Mouse (Mus musculus) Muller cell, postnatal 12 days (primary cell): ENCODE measurements around the gene Ppp2r5d.

Experiments
- DNase-seq: peaks from one replicate; pipeline ENCODE4 v3.0.0-alpha.2; 2015; ENCODE audit errors: inconsistent ontology term

Ppp2r5d gene

DNA sequence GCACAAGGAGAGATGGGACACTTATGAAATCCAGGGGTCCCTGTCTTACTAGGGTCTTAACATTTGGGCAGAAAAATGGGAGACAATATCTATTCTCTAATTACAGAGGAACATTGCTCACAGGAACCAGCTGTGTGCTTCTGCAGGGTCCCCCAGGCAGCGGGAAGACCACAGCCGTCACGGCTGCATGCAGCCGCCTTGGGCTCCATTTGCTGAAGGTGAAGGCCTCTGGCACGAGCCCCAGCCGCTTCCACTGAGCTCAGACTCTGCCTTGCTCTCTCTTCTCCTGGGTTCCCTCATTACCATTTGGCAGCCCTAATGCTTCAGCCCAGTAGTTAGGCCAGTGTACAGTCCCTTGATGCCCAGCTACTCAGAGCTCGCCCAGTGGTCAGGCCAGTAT is 16.2 kb upstream of the Ppp2r5d start:
- DNase-seq: no peak

DNA sequence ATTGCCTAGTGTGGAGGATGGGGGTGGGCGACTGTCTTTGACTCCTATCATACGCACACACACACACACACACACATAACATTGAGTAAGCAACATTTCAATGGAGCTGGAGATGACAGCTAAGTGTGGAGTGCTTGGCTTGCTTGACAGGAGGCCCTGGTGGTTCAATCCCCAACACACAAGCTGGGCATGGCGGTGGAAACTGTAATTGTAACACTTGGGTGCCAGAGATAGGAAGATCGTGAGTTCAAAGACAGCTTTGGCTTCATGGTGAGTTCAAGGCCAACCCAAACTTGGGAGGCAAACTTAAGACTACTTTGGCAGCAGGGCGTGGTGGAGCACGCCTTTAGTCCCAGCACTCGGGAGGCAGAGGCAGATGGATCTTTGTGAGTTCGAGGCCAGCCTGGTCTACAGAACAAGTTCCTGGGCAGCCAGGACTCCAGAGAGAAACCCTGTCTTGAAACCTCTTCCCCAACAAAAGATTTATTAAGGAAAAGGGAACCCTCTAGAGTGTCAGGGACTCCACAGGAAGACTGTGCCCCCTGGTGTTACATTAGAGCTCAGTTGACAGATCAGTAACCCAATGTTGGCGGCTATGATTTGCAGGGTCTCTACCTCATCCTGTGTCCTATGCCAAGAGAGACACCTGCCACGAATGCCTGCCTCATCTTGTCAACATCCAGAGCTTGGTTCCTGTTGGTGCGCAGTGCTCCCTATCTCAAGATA is 10.0 kb upstream of the Ppp2r5d start:
- no peak for DNase-seq

DNA sequence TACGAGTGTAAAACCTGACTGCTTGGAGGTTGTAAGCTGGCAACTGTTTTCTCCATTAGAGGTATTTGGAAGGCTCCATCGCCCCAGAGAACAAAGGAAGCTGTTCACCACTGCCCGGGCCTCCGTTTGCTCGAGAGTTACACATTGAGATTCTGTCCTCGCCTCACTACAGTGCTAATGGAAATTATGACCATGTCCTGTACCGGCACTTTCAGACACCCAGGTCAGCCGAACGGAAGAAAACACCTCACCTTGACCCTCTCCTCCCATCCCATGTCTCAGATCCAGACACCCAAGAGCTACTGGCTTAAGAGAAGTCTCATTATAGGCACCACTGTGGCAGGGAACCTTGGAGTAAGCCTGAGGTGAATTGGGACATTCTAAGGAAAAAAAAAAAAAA is 8.9 kb upstream of the Ppp2r5d start:
- DNase-seq: no peak

DNA sequence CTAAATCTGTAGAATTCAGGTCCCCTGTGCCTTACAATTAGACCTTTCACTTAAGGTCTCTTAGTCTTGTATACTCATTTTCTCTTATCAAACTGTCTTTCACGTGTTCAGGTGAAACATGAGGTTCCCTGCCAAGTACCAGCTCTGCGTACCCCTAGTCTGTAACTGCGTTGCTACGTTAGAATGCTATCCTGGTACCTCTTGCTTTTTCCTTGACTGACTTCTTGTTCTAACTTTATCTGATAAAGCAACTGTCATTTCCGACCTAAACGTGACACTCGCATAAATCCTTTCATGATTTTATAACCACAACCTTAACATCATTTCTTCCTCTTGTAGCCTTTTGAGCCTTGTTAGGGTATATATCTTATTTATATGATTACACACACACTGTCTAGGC is 7.5 kb upstream of the Ppp2r5d start:
- no peak for DNase-seq

DNA sequence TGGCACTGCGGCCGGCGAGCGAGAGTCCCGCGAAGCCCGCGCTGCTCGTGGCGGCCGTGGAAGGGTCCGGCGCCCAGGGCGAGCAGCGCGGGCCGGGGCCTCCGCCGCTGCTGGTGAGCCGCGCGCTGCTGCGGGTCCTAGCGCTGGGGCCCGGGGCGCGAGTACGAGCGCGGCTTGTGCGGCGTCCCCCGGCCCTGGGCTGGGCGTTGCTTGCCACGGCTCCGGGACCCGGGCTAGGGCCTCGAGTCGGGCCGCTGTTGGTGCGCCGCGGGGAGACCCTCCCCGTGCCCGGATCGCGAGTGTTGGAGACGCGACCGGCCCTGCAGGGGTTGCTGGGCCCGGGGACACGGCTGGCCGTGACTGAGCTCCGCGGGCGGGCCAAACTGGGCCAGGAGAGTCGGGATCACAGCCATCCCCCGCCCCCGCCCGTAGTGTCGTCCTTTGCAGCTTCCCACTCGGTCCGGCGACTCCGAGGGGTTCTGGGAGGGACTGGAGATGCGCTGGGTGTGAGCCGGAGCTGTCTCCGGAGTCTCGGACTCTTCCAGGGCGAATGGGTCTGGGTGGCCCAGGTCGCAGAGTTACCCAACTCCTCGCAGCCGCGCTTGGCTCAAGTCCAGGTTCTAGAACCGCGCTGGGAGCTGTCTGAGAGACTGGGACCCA is 6.8 kb upstream of the Ppp2r5d start:
- peak; percentile 67 for DNase-seq

DNA sequence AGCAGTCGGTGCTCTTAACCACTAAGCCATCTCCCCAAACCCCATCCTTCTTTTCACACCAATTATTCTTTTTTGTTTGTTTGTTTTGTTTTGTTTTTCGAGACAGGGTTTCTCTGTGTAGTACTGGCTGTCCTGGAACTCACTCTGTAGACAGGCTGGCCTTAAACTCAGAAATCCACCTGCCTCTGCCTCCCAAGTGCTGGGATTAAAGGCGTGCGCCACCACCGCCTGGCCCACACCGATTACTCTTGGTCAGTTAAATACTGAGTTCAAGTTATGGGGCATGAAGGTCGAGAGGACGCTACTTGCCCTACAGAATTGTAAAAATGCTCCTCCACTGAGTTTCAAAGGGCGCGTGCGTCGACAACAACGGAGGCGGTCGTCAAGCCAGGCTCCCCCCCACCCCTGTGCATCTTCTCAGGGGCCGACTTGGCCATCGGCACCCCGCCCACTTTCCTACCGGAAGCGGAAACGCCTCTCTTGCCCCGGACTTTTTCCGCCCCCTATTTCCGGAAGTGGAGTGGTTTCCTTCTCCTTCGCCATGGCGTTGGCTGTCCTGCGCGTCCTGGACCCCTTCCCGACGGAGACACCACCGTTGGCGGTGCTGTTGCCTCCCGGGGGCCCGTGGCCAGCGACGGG is 6.2 kb upstream of the Ppp2r5d start, which contains the start of gene Pex6:
TSS of gene Pex6 (plus strand) at position 505 of the 639 bp plus-strand sequence.
- DNase-seq: peak; percentile 94

DNA sequence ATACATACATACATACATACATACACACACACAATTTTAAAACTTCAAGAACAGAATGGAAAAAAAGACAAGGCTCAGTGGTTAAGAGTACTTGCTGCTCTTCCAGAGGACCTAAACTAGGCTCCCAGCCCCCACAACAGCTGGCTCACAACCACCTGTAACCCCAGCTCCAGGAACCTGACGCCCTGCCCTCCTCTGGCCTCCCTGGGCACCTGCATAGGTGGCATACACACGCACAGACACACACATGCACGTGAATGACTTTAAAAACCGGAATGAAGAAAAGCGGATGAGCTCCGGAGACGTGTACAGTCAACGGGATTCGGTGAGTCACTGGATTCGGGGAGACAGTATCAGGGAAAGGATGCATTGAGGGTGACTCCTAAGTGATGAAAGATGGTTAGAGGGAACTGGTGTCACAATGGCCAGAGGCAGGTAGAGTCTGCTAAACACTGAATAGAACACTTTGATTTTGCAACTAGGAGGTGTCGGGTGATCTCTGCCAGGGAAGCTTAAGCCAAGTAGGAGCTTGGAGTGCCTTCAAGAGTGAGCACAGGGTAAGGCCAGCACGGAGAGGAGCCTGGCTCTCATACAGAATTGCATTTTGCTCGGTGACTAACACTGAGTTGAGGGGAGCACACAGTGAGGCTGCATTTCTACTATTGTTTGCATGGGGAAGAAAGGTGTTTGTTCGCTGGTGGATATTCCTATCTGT is 1.6 kb upstream of the Ppp2r5d start:
- DNase-seq: no peak

DNA sequence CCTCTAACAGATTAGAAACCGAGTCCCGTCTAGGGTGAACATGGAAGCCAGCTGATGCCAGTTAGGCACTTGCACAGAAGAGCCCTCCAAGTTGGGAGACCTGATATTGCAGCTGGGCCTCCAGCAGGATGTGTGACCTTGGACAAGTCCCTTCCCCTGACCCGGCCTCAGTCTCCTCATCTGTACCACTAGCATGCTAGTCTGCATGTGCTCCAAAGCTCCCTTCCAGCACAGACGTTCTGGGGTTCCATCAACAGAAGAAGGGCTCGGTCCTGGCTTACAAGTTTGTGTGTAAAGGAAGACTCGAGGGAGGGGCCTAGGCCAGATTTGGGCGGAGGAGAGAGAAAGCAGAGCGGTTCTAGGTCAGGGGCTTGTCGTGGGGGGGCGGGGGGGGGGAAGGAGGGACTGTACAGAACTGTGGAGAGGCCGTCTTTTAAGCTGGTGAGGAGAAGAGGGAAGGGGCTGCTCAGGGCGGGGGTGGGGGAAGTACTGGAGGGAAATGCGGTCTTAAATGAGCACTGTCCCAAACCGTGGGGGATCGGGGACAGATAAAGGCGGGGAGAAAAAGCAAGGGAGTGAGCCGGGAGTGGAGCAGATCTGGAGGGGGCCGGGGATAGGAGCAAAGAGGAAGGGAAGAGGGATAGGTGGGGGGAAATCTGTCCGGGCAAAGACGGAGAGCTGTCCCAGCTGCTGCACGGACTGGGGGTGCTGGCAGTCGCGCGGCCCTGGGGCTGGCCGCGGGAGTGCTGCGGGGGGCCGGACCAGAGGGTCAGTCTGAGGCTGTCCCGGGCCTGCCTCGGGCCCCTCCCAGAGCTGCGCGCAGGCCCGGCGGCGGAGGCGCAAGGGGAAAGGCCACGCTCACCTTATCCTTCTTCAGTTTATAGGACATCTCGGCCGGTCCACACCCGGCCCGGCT is 682 bp downstream of the Ppp2r5d start:
- DNase-seq: peak; percentile 14

DNA sequence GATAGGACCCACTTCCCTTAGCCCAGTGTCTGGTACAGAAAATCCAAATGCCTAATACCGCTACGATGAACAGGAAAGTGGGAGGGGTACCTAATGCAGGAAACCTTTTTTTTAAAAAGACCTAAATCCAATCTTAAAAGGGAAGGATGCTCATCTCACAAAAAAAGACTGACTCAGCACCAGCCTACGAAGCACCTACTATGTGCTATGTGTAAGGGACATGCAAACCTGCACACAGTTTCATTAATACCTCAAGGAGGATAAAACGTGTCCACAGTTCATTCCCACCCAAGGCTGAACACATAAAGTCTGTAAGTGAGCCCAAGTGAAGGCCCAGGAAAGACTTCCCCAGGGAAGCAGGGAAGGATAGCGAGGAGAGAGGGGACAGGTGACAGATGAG is 2.4 kb downstream of the Ppp2r5d start:
- DNase-seq: no peak

DNA sequence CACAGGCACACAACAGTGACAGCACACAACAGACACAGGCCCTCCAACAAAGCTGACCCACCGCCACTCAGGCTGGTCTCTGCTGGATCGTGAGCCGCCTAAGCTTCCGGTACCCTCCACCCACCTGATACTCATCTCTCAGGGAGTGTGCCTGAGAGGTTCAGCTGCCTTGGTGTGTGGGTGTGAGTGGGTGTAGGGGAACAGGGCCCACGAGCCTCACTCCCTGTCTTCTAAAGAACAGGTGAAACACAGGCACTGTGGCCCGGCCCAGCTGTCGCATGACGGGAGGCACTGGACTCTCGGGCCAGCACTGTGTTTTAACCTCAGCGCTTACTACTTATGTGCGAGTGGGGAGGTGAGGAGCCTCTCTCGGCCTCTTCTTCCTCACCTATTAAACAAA is 2.8 kb downstream of the Ppp2r5d start:
- no peak for DNase-seq

DNA sequence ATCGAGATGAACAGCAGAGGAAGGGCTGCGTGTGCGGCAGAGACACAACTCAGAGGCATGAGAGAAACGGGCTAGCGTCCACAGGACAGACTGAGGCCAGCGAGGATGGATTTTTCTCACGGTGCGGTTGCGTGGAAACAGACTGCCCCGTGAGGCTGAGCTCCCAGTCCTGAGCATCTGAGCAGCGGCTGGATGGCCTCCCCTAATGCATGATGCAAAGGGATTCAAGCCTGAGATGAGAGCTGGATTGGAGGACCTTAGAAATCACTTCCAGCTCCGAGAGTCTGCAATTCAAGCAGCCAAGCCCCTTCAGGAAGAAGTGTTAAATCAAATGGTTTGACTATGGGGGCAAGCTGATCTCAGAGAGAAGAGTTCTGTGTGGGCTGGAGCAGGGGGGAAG is 3.4 kb downstream of the Ppp2r5d start:
- DNase-seq: no peak

DNA sequence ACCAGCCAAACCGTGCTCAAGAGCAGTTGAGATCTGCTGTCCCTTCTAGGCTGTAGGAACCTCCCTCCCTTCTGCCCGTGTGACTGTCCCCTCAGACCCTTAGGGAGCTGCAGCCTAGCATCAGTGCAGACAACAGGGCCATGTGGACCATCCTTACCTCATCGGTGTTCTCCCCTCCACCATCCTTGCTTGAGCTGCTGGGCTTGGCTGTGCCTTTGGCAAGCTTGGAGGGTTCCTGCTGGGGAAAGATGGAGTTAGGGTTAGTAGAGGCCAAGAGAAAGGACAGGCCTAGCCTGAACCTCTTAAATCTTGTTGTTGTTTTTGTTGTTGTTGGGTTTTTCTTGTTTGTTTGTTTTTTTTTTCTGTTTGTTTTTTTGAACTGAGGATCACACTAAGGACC is 5.0 kb downstream of the Ppp2r5d start:
- no peak for DNase-seq

DNA sequence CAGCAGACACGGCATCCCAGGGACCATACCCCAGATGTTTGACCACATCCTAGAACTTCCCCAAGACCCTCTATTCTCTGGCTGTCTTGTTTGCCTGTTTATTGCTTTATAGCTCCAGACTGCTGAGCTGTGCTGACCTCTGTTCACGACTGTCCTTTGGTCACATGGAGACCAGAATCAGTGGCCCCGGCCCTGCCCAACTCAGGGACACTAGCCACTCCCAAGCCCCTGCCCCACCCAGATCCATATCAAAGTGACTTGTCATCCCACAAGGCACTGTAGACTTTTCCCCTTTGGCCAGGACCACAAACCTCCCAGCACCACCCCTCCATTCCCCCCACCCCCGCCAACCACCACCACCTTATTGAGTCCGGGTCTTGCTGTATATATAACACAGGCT is 5.7 kb downstream of the Ppp2r5d start:
- DNase-seq: no peak

DNA sequence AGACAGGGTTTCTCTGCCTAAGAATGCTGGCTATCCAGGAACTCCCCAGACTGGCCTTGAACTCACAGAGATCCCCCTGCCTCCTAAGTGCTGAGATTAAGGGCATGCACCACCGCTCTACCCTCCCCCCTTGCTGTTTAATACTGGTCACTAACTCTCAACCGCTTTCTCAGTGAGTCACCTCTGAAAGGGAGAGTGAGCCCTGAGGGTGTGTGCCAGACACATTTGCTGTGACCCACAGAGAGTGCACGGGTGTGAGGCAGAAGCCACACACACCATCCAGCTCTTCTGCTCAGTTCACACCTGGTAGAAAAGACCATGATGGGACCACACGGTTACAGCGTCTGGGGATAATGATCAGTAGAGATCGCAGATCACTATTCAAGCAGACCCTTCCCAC is 6.4 kb downstream of the Ppp2r5d start:
- peak; percentile 45 for DNase-seq

DNA sequence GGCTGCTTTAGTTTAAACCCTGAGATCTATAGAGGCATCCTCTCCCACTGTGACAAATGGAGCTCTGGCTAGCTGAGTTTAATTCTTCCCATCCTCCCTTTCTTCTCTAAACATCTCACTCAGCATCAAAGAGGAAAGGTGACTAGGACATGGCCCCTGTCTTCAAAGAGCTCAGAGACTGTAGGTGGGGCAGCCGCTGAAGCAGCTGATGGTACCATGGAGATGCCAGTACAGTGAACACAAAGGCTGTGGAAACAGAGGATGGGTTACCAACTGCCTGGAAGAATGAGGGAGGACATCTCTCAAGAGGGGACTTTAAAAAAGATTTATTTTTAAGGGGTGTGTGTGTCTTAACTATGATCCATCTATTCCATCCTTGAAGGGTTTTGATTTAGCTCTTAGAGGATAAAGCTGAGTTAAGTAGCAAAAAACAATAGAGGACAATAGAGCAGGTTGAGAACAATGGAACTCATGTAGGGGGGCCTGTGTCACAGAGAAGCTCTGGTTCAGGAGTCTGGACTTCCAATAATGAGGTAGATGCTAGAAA is 10.3 kb downstream of the Ppp2r5d start:
- no peak for DNase-seq

DNA sequence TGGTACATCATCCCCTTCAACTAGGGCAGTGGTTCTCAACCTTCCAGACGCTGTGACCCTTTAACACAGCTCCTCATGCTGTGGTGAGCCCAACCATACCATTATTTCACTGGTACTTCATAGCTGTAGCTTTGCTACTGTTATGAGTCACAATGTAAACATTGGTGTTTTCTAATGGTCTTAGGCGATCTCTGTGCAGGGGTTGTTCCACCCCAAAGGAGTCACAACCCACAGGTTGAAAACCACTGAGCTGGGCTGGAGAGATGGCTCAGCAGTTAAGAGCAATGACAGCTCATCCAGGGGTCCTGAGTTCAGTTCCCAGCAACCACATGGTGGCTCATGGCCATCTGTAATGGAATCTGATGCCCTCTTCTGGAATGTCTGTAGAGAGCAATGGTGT is 13.5 kb downstream of the Ppp2r5d start:
- no peak for DNase-seq

DNA sequence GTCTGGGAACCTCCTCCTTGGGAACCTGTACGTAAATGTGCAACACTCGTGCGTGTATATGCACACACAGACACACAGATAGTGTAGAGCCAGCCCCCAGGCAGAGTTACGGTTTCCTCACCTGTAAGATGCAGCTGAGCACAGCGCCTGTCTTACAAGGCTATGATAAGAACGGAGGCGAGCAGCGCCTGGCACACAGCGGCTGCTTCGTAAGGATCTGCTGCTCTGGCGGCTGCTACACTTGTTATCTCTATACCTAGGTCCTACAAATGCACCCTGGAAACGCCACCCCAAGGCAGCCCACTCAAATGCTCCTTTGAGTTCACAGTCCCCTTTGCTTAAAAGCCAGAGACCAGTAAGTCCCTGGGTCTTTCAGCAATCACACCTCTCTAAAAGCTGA is 14.2 kb downstream of the Ppp2r5d start:
- DNase-seq: no peak

DNA sequence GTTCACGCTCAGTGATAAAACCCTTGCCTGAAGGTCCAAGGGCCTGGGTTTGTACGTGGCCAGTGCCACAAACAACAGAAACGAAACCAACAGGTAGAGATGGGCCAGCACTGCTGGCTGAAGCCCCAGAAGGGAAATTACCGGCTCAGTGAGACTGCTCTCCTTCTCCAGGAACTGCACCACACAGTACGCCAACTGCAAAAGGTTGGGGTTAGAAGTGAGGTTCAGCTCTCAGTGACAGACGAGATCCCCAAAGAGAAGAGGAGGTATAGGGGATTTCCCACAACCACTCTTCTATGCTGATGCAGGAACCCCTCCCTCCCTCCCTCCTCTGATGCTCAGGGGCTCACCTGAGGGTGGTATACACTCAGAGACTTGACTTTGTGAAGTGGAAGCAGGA is 19.0 kb downstream of the Ppp2r5d start:
- DNase-seq: no peak

DNA sequence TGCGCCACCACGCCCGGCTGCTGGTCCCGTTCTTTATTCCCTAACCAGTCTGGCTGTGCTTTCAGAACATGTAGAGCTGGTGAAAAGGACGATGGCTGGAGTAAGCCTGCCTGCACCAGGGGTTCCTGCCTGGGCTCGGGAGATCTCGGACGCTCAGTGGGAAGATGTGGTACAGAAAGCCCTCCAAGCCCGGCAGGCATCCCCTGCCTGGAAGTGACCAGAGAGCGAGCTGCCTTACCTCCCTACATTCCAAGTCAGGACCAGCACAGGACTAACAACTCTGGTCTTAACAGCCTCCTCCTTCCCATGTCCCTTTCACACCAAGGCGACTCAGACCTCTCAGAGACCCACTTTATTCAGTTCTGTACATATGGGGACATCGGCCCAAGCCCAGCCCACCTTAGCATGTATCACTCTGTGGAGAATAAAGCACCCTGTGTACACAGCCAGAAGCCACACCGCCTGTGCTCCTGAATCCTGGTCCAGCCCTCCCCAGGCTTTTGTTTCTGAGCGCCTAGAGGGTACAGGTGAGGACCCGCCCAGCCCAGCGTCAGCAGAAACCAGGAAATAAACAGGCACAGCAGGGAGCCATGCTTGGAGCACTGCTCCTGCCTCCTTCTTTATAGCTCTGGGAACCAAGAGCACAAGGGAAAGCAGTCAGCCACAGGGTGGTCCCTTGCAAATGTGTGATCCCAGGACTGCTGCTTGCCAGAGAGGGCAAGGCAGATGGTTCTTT is 22.1 kb downstream of the Ppp2r5d start:
- DNase-seq: no peak

DNA sequence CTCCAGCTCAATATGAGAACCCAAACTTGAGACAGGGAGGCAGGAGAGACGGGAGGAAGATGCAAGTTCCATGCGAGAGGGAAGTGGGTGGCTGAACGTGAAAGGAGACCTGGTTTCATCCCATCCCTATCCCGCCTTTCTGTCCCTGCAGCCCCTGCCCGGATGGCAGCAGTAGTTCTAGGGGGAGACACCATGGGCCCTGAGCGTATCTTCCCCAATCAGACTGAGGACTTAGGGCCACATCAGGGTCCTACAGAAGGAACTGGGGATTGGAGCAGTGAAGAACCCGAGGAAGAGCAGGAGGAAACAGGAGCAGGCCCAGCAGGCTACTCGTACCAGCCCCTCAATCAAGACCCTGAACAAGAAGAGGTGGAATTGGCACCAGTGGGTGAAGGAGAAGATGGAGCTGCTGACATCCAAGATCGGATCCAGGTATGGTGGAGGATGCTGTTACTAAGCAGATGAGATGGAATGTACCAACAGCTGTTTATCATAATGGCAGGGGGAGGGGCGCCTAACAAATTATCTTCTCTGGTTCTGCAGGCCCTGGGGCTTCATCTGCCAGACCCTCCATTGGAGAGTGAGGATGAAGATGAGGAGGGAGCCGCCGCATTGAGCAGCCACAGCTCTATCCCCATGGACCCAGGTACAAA is 23.3 kb downstream of the Ppp2r5d start:
- DNase-seq: no peak
